Mouse (Mus musculus) hindbrain, postnatal 0 days (tissue): ENCODE data around the gene Tldc1. TPM values are rescaled to one million over a fixed set of nuclear protein-coding genes. Genes with fewer than 3 reads are reported as not detected.

Experiments
- ATAC-seq: fragments of 200-750 bp; cut with Nextera tagmentation; 2 replicates; pipeline ENCODE4 v1.8.0; 2017; ENCODE audit warnings: mild to moderate bottlenecking, moderate TSS enrichment, moderate library complexity
- DNase-seq: peaks from one replicate; pipeline ENCODE4 v3.0.0-alpha.2; 2015; ENCODE audit warnings: low spot score
- H3K27ac ChIP-seq: fragments of 300-500 bp; sonication (generic); 2 replicates; pipeline ENCODE4 v1.5.1; 2014; ENCODE audit warnings: mild to moderate bottlenecking
- H3K27me3 ChIP-seq: fragments of 300-500 bp; sonication (generic); 2 replicates; pipeline ENCODE4 v1.6.1; 2014; ENCODE audit warnings: low read length, mixed read lengths; ENCODE audit not compliant: insufficient read depth
- H3K36me3 ChIP-seq: fragments of 300-500 bp; sonication (generic); 2 replicates; pipeline ENCODE4 v1.6.1; 2014; ENCODE audit warnings: low read length, mixed read lengths; ENCODE audit not compliant: insufficient read depth
- H3K4me1 ChIP-seq: fragments of 300-500 bp; sonication (generic); 2 replicates; pipeline ENCODE4 v1.6.1; 2014; ENCODE audit warnings: antibody characterized with exemption, low read length, mixed read lengths; ENCODE audit not compliant: insufficient read depth
- H3K4me2 ChIP-seq: fragments of 300-500 bp; sonication (generic); 2 replicates; pipeline ENCODE4 v1.6.1; 2014; ENCODE audit warnings: low read depth, mild to moderate bottlenecking, low read length, moderate library complexity, mixed read lengths
- H3K4me3 ChIP-seq: fragments of 300-500 bp; sonication (generic); 2 replicates; pipeline ENCODE4 v1.5.1; 2014; ENCODE audit warnings: low read length
- H3K9ac ChIP-seq: fragments of 300-500 bp; sonication (generic); replicated peaks from 2 replicates; pipeline ENCODE4 v1.6.1; 2014; ENCODE audit warnings: mild to moderate bottlenecking, low read length, moderate library complexity, mixed read lengths
- H3K9me3 ChIP-seq: fragments of 300-500 bp; sonication (generic); 2 replicates; pipeline ENCODE4 v1.6.1; 2016; ENCODE audit warnings: low read length, mixed read lengths
- CTCF ChIP-seq: IDR thresholded peaks from 2 replicates; pipeline ENCODE4 v1.5.1; 2016; ENCODE audit warnings: antibody characterized with exemption, control low read depth, low read depth
- WGBS: fragments of 180-500 bp; shearing (Covaris S2); extraction: QIAGEN DNeasy Blood & Tissue Kit; methylation state at CpG from one replicate; pipeline ENCODE4 v1.1.7; 2014; 5-methylcytosine and 5-hydroxymethylcytosine counted together
- polyA plus RNA-seq: library from polyadenylated mRNA; unstranded; fragments of >200 nt; fragmentation: Nextera tagmentation; extraction: Ambion mirVana; gene quantifications from 2 replicates; pipeline ENCODE4 v1.2.1, GENCODE M21; 2015
- total RNA-seq: library from RNA; depleted of rRNA; stranded (reverse); fragments of >200 nt; gene quantifications from 2 replicates; pipeline ENCODE4 v1.2.3, GENCODE M21; 2014; rRNA removed

Tldc1 gene
- total and polyA plus RNA-seq, 2 experiments from 2014 or later = 8.4 to 21.2 TPM

DNA sequence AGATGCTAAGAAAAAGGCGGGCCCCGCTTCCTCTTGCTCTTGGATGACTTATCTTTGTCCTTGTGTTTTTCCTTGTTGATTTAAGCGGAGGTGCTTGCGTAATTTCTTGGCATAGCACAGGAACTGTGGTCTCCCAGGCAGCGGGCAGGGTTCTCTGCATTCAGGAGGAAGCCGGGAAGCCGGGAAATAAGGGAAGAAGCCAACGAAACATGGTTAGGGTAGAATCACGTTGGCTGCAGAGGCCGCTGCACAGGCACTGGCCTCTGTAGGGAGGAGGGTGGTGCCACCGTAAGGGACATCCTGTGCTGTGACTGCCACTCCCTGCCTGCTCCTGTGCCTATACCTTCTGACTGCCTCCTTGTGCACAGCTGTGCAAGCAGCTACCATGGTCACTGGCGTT lies 63.0 kb downstream of the Tldc1 start:
- no peak for DNase-seq
- no peak for TF ChIP-seq CTCF

DNA sequence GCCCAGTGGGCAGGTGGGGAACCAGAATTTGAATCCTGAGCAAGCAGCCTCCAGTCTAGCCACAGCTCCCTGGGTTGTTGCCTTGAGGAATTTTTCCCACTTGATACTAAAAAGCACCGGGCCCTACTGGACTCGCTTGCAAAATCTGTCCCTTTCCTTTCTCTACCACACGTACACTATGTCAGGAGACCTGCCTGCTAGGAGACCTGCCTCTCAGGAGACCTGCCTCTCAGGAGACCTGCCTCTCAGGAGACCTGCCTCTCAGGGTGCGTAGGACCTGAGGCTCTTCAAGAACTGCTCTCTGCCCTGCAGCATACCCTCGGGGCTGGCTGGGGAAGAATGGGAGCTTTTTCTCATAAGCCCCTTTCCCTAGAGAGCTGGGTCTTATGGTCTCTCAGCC lies 64.8 kb downstream of the Tldc1 start:
- Histone ChIP-seq H3K27ac (no peak overlapping the region), H3K4me2 (no peak overlapping the region), H3K4me1 (peaks cover 3% of the 10 kb centered on the region; the same call in 1 of the 2 replicates), H3K4me3 (no peak overlapping the region), H3K36me3 (no peaks in the 10 kb centered on the region), H3K27me3 (no peaks in the 10 kb centered on the region), H3K9ac (no peak overlapping the region), H3K9me3 (no peaks in the 10 kb centered on the region)
- DNase-seq (no peak), ATAC-seq (no peak)
- no peak for TF ChIP-seq CTCF
- WGBS = 84% methylated on average over 5 of the region's 5 CpGs

More for the DNA sequence above, 63.0 kb downstream of the Tldc1 start:
- WGBS = 60% methylated on average over 12 of the region's 12 CpGs
- H3K4me3 ChIP-seq = no peak overlapping the region
- H3K9me3 ChIP-seq = no peaks in the 10 kb centered on the region
- no peak overlapping the region for H3K9ac ChIP-seq
- no peaks in the 10 kb centered on the region for H3K36me3 ChIP-seq
- no peak overlapping the region; the same call in 1 of the 2 replicates for H3K27ac ChIP-seq
- no peaks in the 10 kb centered on the region for H3K27me3 ChIP-seq
- no peak overlapping the region for H3K4me2 ChIP-seq
- ATAC-seq = no peak
- H3K4me1 ChIP-seq = peaks cover 3% of the 10 kb centered on the region; the same call in 1 of the 2 replicates

DNA sequence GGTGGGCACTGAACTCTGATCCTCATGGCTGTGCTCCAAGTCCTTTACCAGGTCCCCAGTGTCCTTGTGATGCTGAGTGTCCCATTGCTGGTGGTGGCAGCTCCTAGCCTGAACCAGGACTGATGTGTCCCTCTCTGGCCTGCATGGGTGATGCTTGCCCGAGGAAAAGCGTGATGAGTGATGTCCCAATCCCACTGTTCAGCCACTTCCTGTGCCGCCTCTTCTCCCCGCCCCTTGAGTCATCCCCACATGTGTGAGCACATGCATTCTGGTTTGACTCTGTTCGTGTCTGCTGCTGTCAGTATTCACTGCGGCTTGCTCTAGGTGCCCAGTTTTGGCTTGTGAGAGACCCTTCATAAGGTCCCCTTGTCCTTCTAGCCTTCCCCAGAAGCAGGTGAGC lies 66.0 kb downstream of the Tldc1 start:
- TF ChIP-seq CTCF = no peak
- Histone ChIP-seq H3K27me3 (no peaks in the 10 kb centered on the region), H3K4me3 (no peak overlapping the region), H3K9ac (no peak overlapping the region), H3K27ac (no peak overlapping the region), H3K36me3 (no peaks in the 10 kb centered on the region), H3K4me1 (peaks cover 3% of the 10 kb centered on the region; the same call in 1 of the 2 replicates), H3K4me2 (no peak overlapping the region), H3K9me3 (no peaks in the 10 kb centered on the region)
- ATAC-seq (no peak), DNase-seq (no peak)
- WGBS = 83% methylated on average over 6 of the region's 6 CpGs

Other genes starting within 250 kb of the Tldc1 start
- 52.9 and 90.6 TPM in 2 replicates for gene Mbtps1, start 219.7 kb downstream of the Tldc1 start, total RNA-seq
- gene Mbtps1, start 219.7 kb downstream of the Tldc1 start, polyA plus RNA-seq = 42.6 and 44.9 TPM in 2 replicates
- 127 and 144 TPM in 2 replicates for gene Hsdl1, start 203.2 kb downstream of the Tldc1 start, total RNA-seq
- 114 and 126 TPM in 2 replicates for gene Hsdl1, start 203.2 kb downstream of the Tldc1 start, polyA plus RNA-seq
- 0.04 TPM in 1 of 2 replicates, not detected in the other for gene Dnaaf1, start 203.2 kb downstream of the Tldc1 start, total RNA-seq
- gene Dnaaf1, start 203.2 kb downstream of the Tldc1 start, polyA plus RNA-seq = 0.42 and 0.48 TPM in 2 replicates
- 19.8 and 29.7 TPM in 2 replicates for gene Taf1c, start 173.2 kb downstream of the Tldc1 start, total RNA-seq
- gene Taf1c, start 173.2 kb downstream of the Tldc1 start, polyA plus RNA-seq = 7.9 and 9.4 TPM in 2 replicates
- gene Adad2, start 165.7 kb downstream of the Tldc1 start, total RNA-seq = 0.63 and 1.0 TPM in 2 replicates
- 0.11 TPM in 1 of 2 replicates, not detected in the other for gene Adad2, start 165.7 kb downstream of the Tldc1 start, polyA plus RNA-seq
- 0.11 and 0.73 TPM in 2 replicates for gene Kcng4, start 142.7 kb downstream of the Tldc1 start, total RNA-seq
- 0.19 and 0.21 TPM in 2 replicates for gene Kcng4, start 142.7 kb downstream of the Tldc1 start, polyA plus RNA-seq
- gene Wfdc1, start 112.1 kb downstream of the Tldc1 start, total RNA-seq = 20.6 and 24.1 TPM in 2 replicates
- 10.6 and 12.0 TPM in 2 replicates for gene Wfdc1, start 112.1 kb downstream of the Tldc1 start, polyA plus RNA-seq
- gene Atp2c2, start 78.4 kb downstream of the Tldc1 start, total RNA-seq = 0.26 and 0.29 TPM in 2 replicates
- gene Atp2c2, start 78.4 kb downstream of the Tldc1 start, polyA plus RNA-seq = 0.66 and 0.98 TPM in 2 replicates
- gene Cotl1, start 62.1 kb upstream of the Tldc1 start, total RNA-seq = 263 and 269 TPM in 2 replicates
- gene Cotl1, start 62.1 kb upstream of the Tldc1 start, polyA plus RNA-seq = 85.4 and 87.8 TPM in 2 replicates
- gene Klhl36, start 83.8 kb upstream of the Tldc1 start, total RNA-seq = 36.6 and 37.3 TPM in 2 replicates
- gene Klhl36, start 83.8 kb upstream of the Tldc1 start, polyA plus RNA-seq = 20.6 and 22.0 TPM in 2 replicates
- 88.5 and 91.1 TPM in 2 replicates for gene Usp10, start 131.9 kb upstream of the Tldc1 start, total RNA-seq
- gene Usp10, start 131.9 kb upstream of the Tldc1 start, polyA plus RNA-seq = 89.0 and 94.2 TPM in 2 replicates
- gene Gm20388, start 132.4 kb upstream of the Tldc1 start, total RNA-seq = 58.0 and 71.3 TPM in 2 replicates
- not detected in 2 replicates for gene Gm20388, start 132.4 kb upstream of the Tldc1 start, polyA plus RNA-seq
- 3.5 and 5.6 TPM in 2 replicates for gene Crispld2, start 214.0 kb upstream of the Tldc1 start, total RNA-seq
- 2.5 and 2.6 TPM in 2 replicates for gene Crispld2, start 214.0 kb upstream of the Tldc1 start, polyA plus RNA-seq